Mouse (Mus musculus) heart, adult 18-20 months (tissue): Measurements from ENCODE around the gene Dok4. TPM values are rescaled to one million over a fixed set of nuclear protein-coding genes. Genes with fewer than 3 reads are reported as not detected.
"Not testable (repeated sequence)": the region's sequence is repeated elsewhere in the genome, so short reads cannot be mapped to it uniquely, and the experiment has no call there.

Experiments used
- DNase-seq, 2 experiments: peaks; one replicate each; pipeline ENCODE4 v3.0.0; 2021 to 2022; ENCODE audit warnings: mixed read lengths in 1 of 2
- total RNA-seq, 2 experiments: library from RNA; stranded (reverse); gene quantifications; 2 replicates each; pipeline ENCODE4 v1.2.3; 2021

The Dok4 gene
- total RNA-seq, 2 experiments from 2014 or later: 11.9 to 16.6 TPM

- DNase-seq: peak; percentile 82 to 85
These were observed 37.5 kb downstream of the Dok4 start for GRCm38 (mm10) chr8:94838600-94838999.

- peak; percentile 96 for DNase-seq
These were observed 38.2 kb downstream of the Dok4 start, which contains the start of the genes Coq9 and Ciapin1 for GRCm38 (mm10) chr8:94837662-94838574. TSS of gene Coq9 (plus strand) at chr8:94838321. TSS of gene Ciapin1 (minus strand) at chr8:94838358.

GRCm38 (mm10) chr8:94836456-94837240, 39.5 kb downstream of the Dok4 start:
- DNase-seq: no peak

- DNase-seq: not testable (repeated sequence)
These were observed 40.4 kb downstream of the Dok4 start for GRCm38 (mm10) chr8:94835751-94836150.

DNA sequence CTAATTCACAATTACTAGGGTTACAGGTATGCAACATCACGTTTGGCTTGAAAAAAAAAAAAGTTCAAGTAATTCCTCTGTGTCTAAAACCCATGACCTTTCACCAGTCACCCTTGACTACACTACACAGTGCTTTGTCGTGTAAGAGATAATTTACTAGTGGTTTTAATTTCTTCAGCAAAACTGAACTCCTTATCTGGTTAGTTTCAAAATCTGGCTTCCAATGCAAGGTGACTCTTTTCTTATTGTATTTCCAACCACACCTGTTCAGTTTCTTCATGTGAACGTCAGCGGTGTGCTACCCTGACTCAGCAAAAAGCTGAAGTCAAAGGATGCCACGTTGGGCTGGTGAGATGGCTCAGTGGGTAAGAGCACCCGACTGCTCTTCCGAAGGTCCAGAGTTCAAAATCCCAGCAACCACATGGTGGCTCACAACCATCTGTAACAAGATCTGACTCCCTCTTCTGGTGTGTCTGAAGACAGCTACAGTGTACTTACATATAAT, 42.2 kb downstream of the Dok4 start:
- not testable (repeated sequence) for DNase-seq

- no peak for DNase-seq
These were observed 47.8 kb downstream of the Dok4 start for GRCm38 (mm10) chr8:94828284-94828683.

GRCm38 (mm10) chr8:94826210-94826609, 49.9 kb downstream of the Dok4 start:
- no peak for DNase-seq

- DNase-seq: no peak
These were observed 51.0 kb downstream of the Dok4 start for GRCm38 (mm10) chr8:94825170-94825569.

DNA sequence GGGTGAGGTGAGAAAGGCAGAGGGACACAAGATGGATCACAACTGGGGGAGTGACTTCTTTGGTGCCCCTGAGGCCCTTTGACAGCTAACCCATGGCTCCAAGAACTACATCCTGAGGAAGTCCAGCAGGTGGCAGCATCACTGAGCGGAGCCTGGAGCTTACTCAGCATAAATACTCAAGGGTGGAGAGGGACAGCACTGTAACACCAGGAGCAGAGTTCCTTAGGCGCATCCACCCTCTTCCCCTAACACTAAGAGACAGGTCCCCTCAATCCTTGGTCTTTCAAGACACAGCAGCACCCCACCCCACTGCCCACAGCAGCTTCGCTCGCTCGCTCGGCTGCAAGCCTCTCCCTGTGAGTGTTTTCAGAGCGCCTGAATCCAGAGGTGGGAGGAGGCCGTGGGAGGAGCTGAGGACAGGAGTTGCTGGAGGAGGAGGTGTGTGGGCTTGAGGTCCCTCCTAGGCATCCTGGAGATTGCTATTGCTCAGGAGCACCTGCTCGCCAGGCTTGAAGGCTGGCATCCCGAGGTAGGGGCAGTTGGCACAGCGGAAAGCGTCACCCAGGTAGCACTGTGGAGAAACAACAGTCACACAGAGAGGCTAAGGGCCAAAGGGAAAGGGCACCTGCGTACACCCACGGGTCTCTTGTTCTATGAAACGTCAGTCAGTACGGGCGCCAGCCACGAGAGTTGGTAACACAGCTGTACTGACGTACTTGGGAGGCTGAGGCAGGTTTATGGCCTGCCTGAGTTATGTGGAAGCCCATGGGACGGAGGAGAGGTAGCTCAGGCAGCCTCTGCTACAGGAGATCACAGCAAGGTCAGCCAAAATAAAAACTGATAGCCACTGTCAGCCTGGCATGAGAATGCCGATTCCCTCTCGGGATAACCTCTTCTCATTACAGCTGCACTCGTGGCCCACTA, 53.2 kb downstream of the Dok4 start:
- DNase-seq: peak; percentile 61 to 85

GRCm38 (mm10) chr8:94821381-94821780, 54.7 kb downstream of the Dok4 start:
- no peak for DNase-seq

DNA sequence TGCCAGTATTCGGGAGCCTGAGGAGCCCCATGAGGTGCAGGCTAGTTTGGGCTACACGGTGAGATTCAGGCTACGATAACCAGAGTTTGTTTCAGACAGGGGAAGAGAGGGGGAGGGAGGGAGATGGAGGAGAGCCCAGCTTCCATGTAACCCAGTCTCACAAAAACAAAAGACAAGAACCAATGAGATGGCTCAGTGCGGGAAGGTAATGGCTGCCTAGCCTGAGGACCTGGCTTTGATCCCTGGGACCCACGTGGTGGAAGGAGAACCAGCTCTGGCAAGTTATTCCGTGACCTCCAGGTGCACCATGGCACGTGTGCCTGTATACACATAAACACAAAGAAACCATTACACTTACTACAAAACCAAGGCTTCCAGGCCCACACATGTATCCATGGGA, 55.6 kb downstream of the Dok4 start:
- no peak for DNase-seq

GRCm38 (mm10) chr8:94819671-94820179, 56.4 kb downstream of the Dok4 start:
- DNase-seq: no peak

DNA sequence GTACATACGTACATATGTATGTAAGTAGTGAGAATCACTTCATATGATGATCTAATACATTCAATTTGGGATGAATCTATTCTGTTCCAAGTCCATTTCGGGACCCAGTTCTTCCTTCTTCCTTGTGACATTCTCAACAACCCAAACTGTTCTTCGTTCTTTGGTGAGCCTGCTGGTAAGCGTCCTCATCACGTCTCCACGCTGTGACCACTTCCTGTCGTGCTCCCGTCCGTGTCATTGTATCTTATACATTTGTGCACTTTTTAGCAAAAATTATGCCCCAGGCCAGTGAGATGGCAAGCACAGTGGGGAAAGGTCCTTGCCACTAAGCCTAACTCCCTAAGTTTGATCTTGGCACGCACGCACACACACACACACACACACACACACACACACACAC, 58.2 kb downstream of the Dok4 start:
- DNase-seq: no peak

GRCm38 (mm10) chr8:94814556-94814955, 61.6 kb downstream of the Dok4 start:
- peak in 1 of 2 experiments; percentile 57 for DNase-seq

Other genes with a start within 250 kb of the Dok4 start
- 10 to 100 TPM; 91.1 to 97.5 TPM for gene Arl2bp, start 209.7 kb downstream of the Dok4 start, total RNA-seq
- under 1 TPM; 0.69 to 0.87 TPM for gene Pllp, start 180.1 kb downstream of the Dok4 start, total RNA-seq
- 1 to 10 TPM in 1 of 2 experiments, not detected in 1; 1.3 TPM for gene Ccl22, start 130.7 kb downstream of the Dok4 start, total RNA-seq
- 1 to 10 TPM; 5.7 to 6.1 TPM for gene Cx3cl1, start 104.3 kb downstream of the Dok4 start, total RNA-seq
- gene Ccl17, start 65.9 kb downstream of the Dok4 start, total RNA-seq: 1 to 10 TPM in 1 of 2 experiments, not detected in 1; 1.5 TPM
- gene Coq9, start 38.0 kb downstream of the Dok4 start, total RNA-seq: 100 to 1,000 TPM; 627 to 660 TPM
- gene Ciapin1, start 38.0 kb downstream of the Dok4 start, total RNA-seq: 10 to 100 TPM; 66.6 to 74.8 TPM
- 10 to 100 TPM; 62.3 to 65.6 TPM for gene Polr2c, start 18.9 kb downstream of the Dok4 start, total RNA-seq
- 1 to 10 TPM; 3.8 to 4.1 TPM for gene Ccdc102a, start 41.8 kb upstream of the Dok4 start, total RNA-seq
- under 1 TPM in 1 of 2 experiments, not detected in 1; 0.41 TPM for gene Adgrg5, start 47.4 kb upstream of the Dok4 start, total RNA-seq
- 10 to 100 TPM; 60.8 to 62.2 TPM for gene Adgrg1, start 98.4 kb upstream of the Dok4 start, total RNA-seq
- gene Adgrg3, start 141.4 kb upstream of the Dok4 start, total RNA-seq: 1 to 10 TPM; 1.5 TPM
- not detected for gene Drc7, start 178.8 kb upstream of the Dok4 start, total RNA-seq
- gene Katnb1, start 204.9 kb upstream of the Dok4 start, total RNA-seq: 1 to 10 TPM; 4.8 to 5.1 TPM